Mouse (Mus musculus) hindbrain, embryonic 16.5 days (tissue): ENCODE measurements around the gene Lipc. TPM values are rescaled to one million over a fixed set of nuclear protein-coding genes. Genes with fewer than 3 reads are reported as not detected.

Experiments used
- ATAC-seq: fragments of 200-750 bp; cut with Nextera tagmentation; 2 replicates; pipeline ENCODE4 v1.8.0; 2017; ENCODE audit warnings: moderate TSS enrichment, moderate library complexity
- H3K27ac ChIP-seq: fragments of 300-500 bp; sonication (generic); 2 replicates; pipeline ENCODE4 v1.5.1; 2014; ENCODE audit warnings: low read depth, mild to moderate bottlenecking, control low read depth, low read length, moderate library complexity
- H3K27me3 ChIP-seq: fragments of 300-500 bp; sonication (generic); replicated peaks from 2 replicates; pipeline ENCODE4 v1.6.1; 2014; ENCODE audit warnings: low read length; ENCODE audit not compliant: control insufficient read depth, insufficient read depth
- H3K36me3 ChIP-seq: fragments of 300-500 bp; sonication (generic); 2 replicates; pipeline ENCODE4 v1.6.1; 2014; ENCODE audit warnings: mild to moderate bottlenecking, low read length, moderate library complexity, mixed read lengths; ENCODE audit not compliant: control insufficient read depth, insufficient read depth
- H3K4me1 ChIP-seq: fragments of 300-500 bp; sonication (generic); 2 replicates; pipeline ENCODE4 v1.6.1; 2014; ENCODE audit warnings: low read depth, low read length; ENCODE audit not compliant: control insufficient read depth, insufficient read depth
- H3K4me2 ChIP-seq: fragments of 300-500 bp; sonication (generic); 2 replicates; pipeline ENCODE4 v1.6.1; 2014; ENCODE audit warnings: mild to moderate bottlenecking, low read length, control low read depth, moderate library complexity
- H3K4me3 ChIP-seq: fragments of 300-500 bp; sonication (generic); 2 replicates; pipeline ENCODE4 v1.5.1; 2014; ENCODE audit warnings: mild to moderate bottlenecking, low read length, control low read depth, moderate library complexity
- H3K9ac ChIP-seq: fragments of 300-500 bp; sonication (generic); 2 replicates; pipeline ENCODE4 v1.6.1; 2014; ENCODE audit warnings: low read depth, mild to moderate bottlenecking, control low read depth, low read length, moderate library complexity
- H3K9me3 ChIP-seq: fragments of 300-500 bp; sonication (generic); 2 replicates; pipeline ENCODE4 v1.6.1; 2014; ENCODE audit warnings: mild to moderate bottlenecking, low read length, moderate library complexity; ENCODE audit not compliant: control insufficient read depth
- WGBS: fragments of 180-500 bp; shearing (Covaris S2); extraction: QIAGEN DNeasy Blood & Tissue Kit; methylation state at CpG from one replicate; pipeline ENCODE4 v1.1.7; 2014; 5-methylcytosine and 5-hydroxymethylcytosine counted together
- polyA plus RNA-seq: library from polyadenylated mRNA; unstranded; fragments of >200 nt; fragmentation: Nextera tagmentation; extraction: Ambion mirVana; gene quantifications from 2 replicates; pipeline ENCODE4 v1.2.1, GENCODE M21; 2015

Lipc gene
- polyA plus RNA-seq, 1 experiment from 2014 or later: 0.26 TPM

DNA sequence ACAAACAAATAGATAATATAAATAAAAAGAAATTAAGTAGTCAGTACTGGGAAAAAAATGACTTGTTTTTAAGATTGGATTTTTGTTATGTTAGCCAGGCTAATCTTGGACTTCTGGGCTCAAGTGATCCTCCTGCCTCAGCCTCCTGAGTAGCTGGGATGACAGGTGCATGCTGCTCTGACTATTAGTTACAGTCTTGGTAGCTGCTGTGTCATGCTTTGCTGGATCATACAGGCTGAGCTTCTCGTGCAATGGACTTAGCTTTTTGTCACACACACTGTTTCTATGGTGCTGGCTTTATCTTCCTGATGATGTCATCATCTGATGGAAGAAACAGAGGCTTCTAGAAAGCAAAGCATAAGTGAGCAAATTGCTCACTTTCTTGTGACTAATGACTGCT is 146.0 kb downstream of the Lipc start:
- H3K9me3 ChIP-seq: no peaks in the 10 kb centered on the region
- 67% methylated on average over 1 of the region's 1 CpGs for WGBS
- no peak overlapping the region for H3K4me3 ChIP-seq
- no peak overlapping the region for H3K27ac ChIP-seq
- no peak overlapping the region for H3K4me2 ChIP-seq
- H3K27me3 ChIP-seq: no peaks in the 10 kb centered on the region
- H3K36me3 ChIP-seq: no peaks in the 10 kb centered on the region
- ATAC-seq: no peak
- H3K9ac ChIP-seq: no peak overlapping the region
- H3K4me1 ChIP-seq: no peaks in the 10 kb centered on the region

DNA sequence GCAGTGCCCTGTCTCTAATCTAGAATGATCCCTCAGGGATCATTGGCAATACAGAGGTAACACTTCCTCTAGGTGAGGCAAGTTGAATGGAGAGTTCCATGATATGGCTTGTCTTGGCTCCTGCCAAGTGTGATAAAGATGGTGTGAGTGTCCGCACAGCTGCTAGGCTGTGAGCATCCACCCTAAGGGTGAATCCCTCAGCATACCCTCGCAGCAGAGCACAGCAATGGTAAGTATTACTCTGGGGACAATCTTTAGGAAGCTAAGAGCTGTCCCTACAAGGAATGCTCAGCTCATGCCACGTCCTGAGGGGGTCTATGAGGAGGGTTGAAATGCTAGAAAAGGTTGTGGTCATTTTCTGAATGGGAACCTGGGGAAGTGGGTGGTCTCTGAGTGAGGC is 149.2 kb downstream of the Lipc start:
- ATAC-seq: no peak
- Histone ChIP-seq H3K36me3 (no peaks in the 10 kb centered on the region), H3K4me1 (peaks cover 5% of the 10 kb centered on the region; the same call in 1 of the 2 replicates), H3K4me3 (no peak overlapping the region), H3K27ac (no peak overlapping the region), H3K27me3 (no peaks in the 10 kb centered on the region), H3K4me2 (no peak overlapping the region), H3K9ac (no peak overlapping the region), H3K9me3 (no peaks in the 10 kb centered on the region)
- 77% methylated on average over 3 of the region's 3 CpGs for WGBS

DNA sequence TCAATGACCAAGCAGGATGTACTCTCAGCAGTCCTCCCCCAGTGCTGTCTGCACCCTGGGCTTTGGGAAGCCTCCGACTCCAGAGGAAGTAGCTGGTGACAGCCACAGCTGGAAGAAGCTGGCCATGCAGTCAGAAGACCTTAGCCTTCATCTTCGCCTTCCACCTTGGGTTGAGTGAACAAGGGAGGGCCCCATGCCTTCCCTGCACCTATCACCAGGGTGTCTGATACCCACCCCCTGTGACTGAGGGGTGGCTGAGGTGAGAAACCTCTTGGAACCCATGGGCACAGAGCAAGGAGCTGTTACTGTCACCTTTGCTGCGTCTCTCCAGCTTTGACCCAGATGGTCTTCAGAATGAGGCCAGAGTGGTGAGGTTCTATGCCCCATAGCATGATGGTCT is 150.3 kb downstream of the Lipc start:
- no peak for ATAC-seq
- no peak overlapping the region for H3K27ac ChIP-seq
- WGBS: 91% methylated on average over 3 of the region's 3 CpGs
- no peak overlapping the region for H3K4me2 ChIP-seq
- H3K27me3 ChIP-seq: no peaks in the 10 kb centered on the region
- peaks cover 5% of the 10 kb centered on the region; the same call in 1 of the 2 replicates for H3K4me1 ChIP-seq
- no peak overlapping the region for H3K9ac ChIP-seq
- no peaks in the 10 kb centered on the region for H3K9me3 ChIP-seq
- no peak overlapping the region for H3K4me3 ChIP-seq
- no peaks in the 10 kb centered on the region for H3K36me3 ChIP-seq

DNA sequence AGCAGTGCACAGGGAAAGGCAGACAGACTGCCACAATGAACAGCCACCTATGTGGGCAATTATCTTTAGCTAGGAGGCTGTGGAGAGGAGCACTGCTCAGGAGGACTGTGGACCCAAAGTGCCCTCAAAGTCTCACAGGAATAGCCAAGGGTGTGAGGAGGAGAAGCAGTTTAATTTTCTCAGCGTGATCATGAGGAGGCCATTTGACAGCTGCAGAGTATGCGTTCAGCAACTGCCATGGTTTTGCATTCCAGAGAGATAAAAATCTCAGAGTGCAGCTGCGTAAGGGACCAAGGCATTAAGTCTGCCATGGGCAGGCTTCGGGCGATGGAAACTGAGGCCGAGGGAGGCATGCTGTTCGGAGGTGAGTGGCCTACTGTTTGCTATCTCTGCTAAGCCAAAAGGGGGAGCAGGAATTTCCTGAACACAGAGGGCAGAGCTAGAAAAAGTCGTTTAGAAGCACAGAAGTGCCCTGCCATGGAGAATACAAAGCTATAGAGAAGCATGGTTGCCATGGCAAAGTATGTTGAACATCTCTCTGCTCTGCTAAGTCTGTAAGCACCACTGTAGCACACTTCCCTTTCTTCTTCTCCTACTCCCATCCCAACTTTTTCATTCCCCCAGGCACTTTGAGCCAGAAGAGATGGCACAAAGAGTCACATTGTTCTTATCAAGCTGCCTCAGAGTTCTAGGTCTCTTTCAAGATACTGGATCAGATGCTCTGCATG is 151.3 kb downstream of the Lipc start:
- peaks cover 5% of the 10 kb centered on the region; the same call in 1 of the 2 replicates for H3K4me1 ChIP-seq
- peak; percentile 61; the same call in 1 of the 2 replicates for ATAC-seq
- no peak overlapping the region for H3K4me2 ChIP-seq
- 57% methylated on average over 8 of the region's 8 CpGs for WGBS
- H3K9me3 ChIP-seq: no peaks in the 10 kb centered on the region
- no peak overlapping the region for H3K4me3 ChIP-seq
- H3K27ac ChIP-seq: no peak overlapping the region
- no peaks in the 10 kb centered on the region for H3K27me3 ChIP-seq
- H3K9ac ChIP-seq: no peak overlapping the region
- no peaks in the 10 kb centered on the region for H3K36me3 ChIP-seq

- Histone ChIP-seq H3K36me3 (no peaks in the 10 kb centered on the region), H3K4me3 (no peak overlapping the region), H3K4me1 (no peaks in the 10 kb centered on the region), H3K9me3 (no peaks in the 10 kb centered on the region), H3K9ac (no peak overlapping the region), H3K27ac (no peak overlapping the region), H3K4me2 (no peak overlapping the region), H3K27me3 (no peaks in the 10 kb centered on the region)
- 59% methylated on average over 2 of the region's 2 CpGs for WGBS
- no peak for ATAC-seq
Measured at GRCm38 (mm10) chr9:70795439-70795757, 156.6 kb downstream of the Lipc start.

DNA sequence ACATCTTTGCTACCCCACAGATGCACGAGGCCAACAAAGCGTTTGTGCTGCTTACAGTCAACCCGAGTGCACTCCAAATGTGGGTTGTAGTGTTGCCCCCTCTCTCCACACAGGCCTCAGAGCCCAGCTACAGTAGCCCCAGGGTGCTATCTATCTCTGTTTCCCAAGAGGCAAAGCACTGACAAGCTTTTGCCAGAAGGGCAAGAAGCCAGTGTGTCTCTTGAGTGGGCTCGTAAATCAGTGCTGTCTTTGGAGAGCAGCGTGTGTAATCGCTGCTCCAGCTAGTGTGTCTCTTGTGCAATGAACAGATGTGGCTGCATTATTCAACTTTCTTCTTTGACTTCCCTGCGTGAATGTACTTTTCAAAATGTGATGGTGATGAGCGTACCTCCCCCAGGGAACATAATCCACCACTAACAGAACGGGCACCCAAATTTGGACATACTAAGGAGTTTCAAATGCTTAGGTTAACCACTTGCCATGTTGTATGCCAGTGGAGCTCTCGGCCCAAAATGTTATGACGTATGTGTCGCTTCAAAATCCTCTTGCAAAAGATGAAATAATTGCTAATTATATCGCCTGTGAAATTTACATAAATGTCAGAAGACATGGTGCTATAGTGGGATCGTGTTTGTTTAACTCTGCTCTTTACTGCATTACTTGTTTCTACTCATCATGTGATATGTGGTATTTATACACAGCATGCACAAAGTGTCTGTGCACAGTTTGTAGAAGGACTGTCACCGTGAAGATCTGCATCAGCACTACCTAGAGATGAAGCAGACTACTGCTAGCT is 157.2 kb downstream of the Lipc start:
- ATAC-seq: no peak
- no peaks in the 10 kb centered on the region for H3K36me3 ChIP-seq

DNA sequence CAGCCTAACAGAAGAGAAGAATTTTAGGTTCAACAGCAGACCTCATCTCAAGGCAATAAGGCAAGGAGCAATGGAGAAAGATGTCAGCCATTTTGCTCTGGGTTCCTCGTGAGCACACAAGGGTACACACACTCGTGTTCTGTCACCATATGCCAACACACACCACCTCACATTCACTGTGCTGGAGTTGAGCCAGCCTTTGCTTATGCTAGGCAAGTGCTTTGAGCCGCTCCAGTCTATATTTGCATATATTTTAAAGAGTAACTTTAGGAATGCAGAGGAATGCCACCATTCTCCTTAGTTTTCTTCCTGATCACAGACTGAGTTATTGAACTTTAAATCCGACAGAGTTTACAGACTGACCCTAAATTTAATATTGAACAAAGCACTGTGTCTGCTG is 161.4 kb downstream of the Lipc start:
- H3K27ac ChIP-seq: no peak overlapping the region
- H3K4me1 ChIP-seq: no peaks in the 10 kb centered on the region
- no peak overlapping the region for H3K4me2 ChIP-seq
- H3K27me3 ChIP-seq: no peaks in the 10 kb centered on the region
- H3K4me3 ChIP-seq: no peak overlapping the region
- no peak for ATAC-seq
- WGBS: 86% methylated on average over 4 of the region's 4 CpGs
- no peaks in the 10 kb centered on the region for H3K36me3 ChIP-seq
- H3K9ac ChIP-seq: no peak overlapping the region
- peaks cover 3% of the 10 kb centered on the region; the same call in 1 of the 2 replicates for H3K9me3 ChIP-seq

More for the DNA sequence above, 157.2 kb downstream of the Lipc start:
- no peaks in the 10 kb centered on the region for H3K27me3 ChIP-seq
- H3K4me2 ChIP-seq: no peak overlapping the region
- no peak overlapping the region for H3K9ac ChIP-seq
- no peaks in the 10 kb centered on the region for H3K4me1 ChIP-seq
- H3K4me3 ChIP-seq: no peak overlapping the region
- H3K27ac ChIP-seq: no peak overlapping the region
- H3K9me3 ChIP-seq: no peaks in the 10 kb centered on the region
- WGBS: 64% methylated on average over 15 of the region's 15 CpGs

GRCm38 (mm10) chr9:70788705-70789104 is 163.3 kb downstream of the Lipc start:
- H3K9me3 ChIP-seq: peaks cover 3% of the 10 kb centered on the region; the same call in 1 of the 2 replicates
- no peak overlapping the region for H3K4me2 ChIP-seq
- H3K27ac ChIP-seq: no peak overlapping the region
- WGBS: 64% methylated on average over 7 of the region's 7 CpGs
- no peak for ATAC-seq
- H3K9ac ChIP-seq: no peak overlapping the region
- H3K4me1 ChIP-seq: no peaks in the 10 kb centered on the region
- H3K36me3 ChIP-seq: no peaks in the 10 kb centered on the region
- H3K27me3 ChIP-seq: no peaks in the 10 kb centered on the region
- H3K4me3 ChIP-seq: no peak overlapping the region

- H3K27ac ChIP-seq: no peak overlapping the region
- no peaks in the 10 kb centered on the region for H3K27me3 ChIP-seq
- H3K9me3 ChIP-seq: no peaks in the 10 kb centered on the region
- H3K4me3 ChIP-seq: no peak overlapping the region
- H3K4me2 ChIP-seq: no peak overlapping the region
- ATAC-seq: no peak
- no peaks in the 10 kb centered on the region; the same call in 1 of the 2 replicates for H3K36me3 ChIP-seq
- WGBS: 83% methylated on average over 3 of the region's 3 CpGs
- H3K9ac ChIP-seq: no peak overlapping the region
- no peaks in the 10 kb centered on the region for H3K4me1 ChIP-seq
Measured at GRCm38 (mm10) chr9:70782191-70782590, 169.8 kb downstream of the Lipc start.
